Mouse (Mus musculus) heart, embryonic 16.5 days (tissue): Measurements from ENCODE around the gene Thap12. TPM values are rescaled to one million over a fixed set of nuclear protein-coding genes. Genes with fewer than 3 reads are reported as not detected.
A peak's percentile ranks its signal among the peaks of the same experiment; 100 is the strongest.

ENCODE experiments used
- ATAC-seq: fragments of 200-750 bp; cut with Nextera tagmentation; replicated peaks from 2 replicates; pipeline ENCODE4 v1.8.0; 2017; ENCODE audit warnings: moderate number of reproducible peaks; ENCODE audit not compliant: insufficient read depth, low FRiP score; ENCODE audit errors: extremely low read depth
- H3K27ac ChIP-seq: fragments of 300-500 bp; sonication (generic); 2 replicates; pipeline ENCODE4 v1.5.1; 2014; ENCODE audit warnings: mild to moderate bottlenecking, low read length, control low read depth, moderate library complexity
- H3K27me3 ChIP-seq: fragments of 300-500 bp; sonication (generic); 2 replicates; pipeline ENCODE4 v1.6.1; 2014; ENCODE audit warnings: low read length, mixed read lengths; ENCODE audit not compliant: control insufficient read depth, insufficient read depth
- H3K36me3 ChIP-seq: fragments of 300-500 bp; sonication (generic); 2 replicates; pipeline ENCODE4 v1.6.1; 2014; ENCODE audit not compliant: control insufficient read depth, insufficient read depth
- H3K4me1 ChIP-seq: fragments of 300-500 bp; sonication (generic); 2 replicates; pipeline ENCODE4 v1.6.1; 2014; ENCODE audit warnings: low read length, mixed read lengths; ENCODE audit not compliant: control insufficient read depth, insufficient read depth
- H3K4me2 ChIP-seq: fragments of 300-500 bp; sonication (generic); 2 replicates; pipeline ENCODE4 v1.6.1; 2014; ENCODE audit warnings: low read depth, mild to moderate bottlenecking, control low read depth, low read length
- H3K4me3 ChIP-seq: fragments of 300-500 bp; sonication (generic); 2 replicates; pipeline ENCODE4 v1.5.1; 2014; ENCODE audit warnings: mild to moderate bottlenecking, control low read depth, low read length
- H3K9ac ChIP-seq: fragments of 300-500 bp; sonication (generic); 2 replicates; pipeline ENCODE4 v1.6.1; 2014; ENCODE audit warnings: low read length, control low read depth
- H3K9me3 ChIP-seq: fragments of 300-500 bp; sonication (generic); replicated peaks from 2 replicates; pipeline ENCODE4 v1.6.1; 2016; ENCODE audit warnings: low read length; ENCODE audit not compliant: control insufficient read depth
- WGBS: fragments of 180-500 bp; shearing (Covaris S2); extraction: QIAGEN DNeasy Blood & Tissue Kit; methylation state at CpG from one replicate; pipeline ENCODE4 v1.1.7; 2014; 5-methylcytosine and 5-hydroxymethylcytosine counted together
- polyA plus RNA-seq: library from polyadenylated mRNA; unstranded; fragments of >200 nt; fragmentation: Nextera tagmentation; extraction: Ambion mirVana; gene quantifications from 2 replicates; pipeline ENCODE4 v1.2.1, GENCODE M21; 2015

The Thap12 gene
- polyA plus RNA-seq, 1 experiment from 2014 or later = 36.6 TPM

- H3K9ac ChIP-seq = no peak overlapping the region
- no peak overlapping the region for H3K4me2 ChIP-seq
- 0 out of 2 replicates have a peak, but pooled peaks cover 3% of the 10 kb centered on the region for H3K27me3 ChIP-seq
- no peaks in the 10 kb centered on the region for H3K36me3 ChIP-seq
- no peak overlapping the region for H3K27ac ChIP-seq
- WGBS = 81% methylated on average over 5 of the region's 5 CpGs
- peaks cover under 1% of the 10 kb centered on the region for H3K4me1 ChIP-seq
- no peaks in the 10 kb centered on the region for H3K9me3 ChIP-seq
- no peak for ATAC-seq
- no peak overlapping the region for H3K4me3 ChIP-seq
Measured at GRCm38 (mm10) chr7:98760126-98760525, 57.2 kb downstream of the Thap12 start.

DNA sequence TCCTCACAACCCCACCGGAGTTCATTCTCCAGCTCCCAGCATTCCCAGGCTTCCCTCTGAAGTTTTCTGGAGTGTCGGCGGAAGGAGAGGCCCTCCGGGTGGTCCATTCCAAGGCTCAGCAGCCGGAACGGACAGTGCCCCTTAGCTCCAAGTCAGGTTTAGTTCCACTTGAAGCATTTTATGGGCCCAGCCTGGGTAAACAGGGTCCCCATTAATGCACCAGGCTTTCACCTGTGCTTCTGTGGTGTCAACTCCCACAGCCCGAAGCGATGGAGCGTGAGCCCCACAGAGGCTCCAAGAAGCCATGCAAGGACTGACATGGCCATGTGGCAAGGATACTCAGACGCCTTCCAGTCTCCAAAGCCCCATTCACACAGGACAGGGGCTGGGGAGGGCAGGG lies 61.0 kb downstream of the Thap12 start:
- no peak for ATAC-seq
- Histone ChIP-seq H3K9me3 (no peaks in the 10 kb centered on the region), H3K36me3 (no peaks in the 10 kb centered on the region), H3K4me2 (no peak overlapping the region), H3K9ac (no peak overlapping the region), H3K4me1 (peaks cover 2% of the 10 kb centered on the region), H3K27ac (no peak overlapping the region), H3K4me3 (no peak overlapping the region), H3K27me3 (no peaks in the 10 kb centered on the region)
- WGBS = 82% methylated on average over 10 of the region's 10 CpGs

- no peak overlapping the region for H3K4me2 ChIP-seq
- H3K9me3 ChIP-seq = no peaks in the 10 kb centered on the region
- no peak overlapping the region for H3K9ac ChIP-seq
- no peak overlapping the region for H3K4me3 ChIP-seq
- H3K36me3 ChIP-seq = no peaks in the 10 kb centered on the region
- peaks cover 20% of the 10 kb centered on the region for H3K4me1 ChIP-seq
- H3K27me3 ChIP-seq = no peaks in the 10 kb centered on the region
- ATAC-seq = peak; percentile 41; the same call in 1 of the 2 replicates
- H3K27ac ChIP-seq = no peak overlapping the region; the same call in none of the 2 replicates
- 46% methylated on average over 6 of the region's 6 CpGs for WGBS
Measured at GRCm38 (mm10) chr7:98767261-98767660, 64.4 kb downstream of the Thap12 start.

Other genes starting within 250 kb of the Thap12 start
- gene Lrrc32, start 213.8 kb upstream of the Thap12 start, polyA plus RNA-seq = 7.7 and 8.3 TPM in 2 replicates
- gene Emsy, start 46.3 kb upstream of the Thap12 start, polyA plus RNA-seq = 20.5 and 22.3 TPM in 2 replicates
- 7.8 and 9.8 TPM in 2 replicates for gene Wnt11, start 132.0 kb downstream of the Thap12 start, polyA plus RNA-seq